Mouse (Mus musculus): Measurements from ENCODE around the gene Dbndd1.
A peak's percentile ranks its signal among the peaks of the same experiment; 100 is the strongest.
"Not testable (repeated sequence)": the region's sequence is repeated elsewhere in the genome, so short reads cannot be mapped to it uniquely, and the experiment has no call there.

The Dbndd1 gene

GRCm38 (mm10) chr8:123492898-123493297 is 22.4 kb downstream of the Dbndd1 start:
- no peak for DNase-seq

- no peak for DNase-seq
Measured at GRCm38 (mm10) chr8:123491280-123492075, 23.8 kb downstream of the Dbndd1 start.

- DNase-seq = peak; percentile 5 to 33
Measured at GRCm38 (mm10) chr8:123482627-123483026, 32.6 kb downstream of the Dbndd1 start.

- no peak for DNase-seq
Measured at GRCm38 (mm10) chr8:123478456-123479218, 36.6 kb downstream of the Dbndd1 start.

- DNase-seq = peak; percentile 94 to 98
Measured at GRCm38 (mm10) chr8:123477737-123478258, 37.5 kb downstream of the Dbndd1 start, which contains the start of gene Afg3l1. Gene Afg3l1 (plus strand): TSS chr8:123477903.

- no peak for DNase-seq
Measured at GRCm38 (mm10) chr8:123476911-123477736, 38.1 kb downstream of the Dbndd1 start.

GRCm38 (mm10) chr8:123474549-123474948 is 40.7 kb downstream of the Dbndd1 start:
- not testable (repeated sequence) for DNase-seq

- not testable (repeated sequence) for DNase-seq
Measured at GRCm38 (mm10) chr8:123472991-123473390, 42.3 kb downstream of the Dbndd1 start.

- no peak for DNase-seq
Measured at GRCm38 (mm10) chr8:123467476-123467875, 47.8 kb downstream of the Dbndd1 start.

GRCm38 (mm10) chr8:123463651-123464050 is 51.6 kb downstream of the Dbndd1 start:
- no peak for DNase-seq

Measured in kidney, postnatal 36 days (tissue).